Mouse (Mus musculus) spleen, adult 2 months (tissue): ENCODE data around the gene Atxn1.

ENCODE experiments used
- CTCF ChIP-seq: fragments of 200-500 bp; IDR thresholded peaks from 2 replicates; pipeline ENCODE4 v1.5.1; 2011; ENCODE audit warnings: mild to moderate bottlenecking, inconsistent platforms; ENCODE audit not compliant: insufficient read depth, insufficient read length, insufficient replicate concordance; ENCODE audit errors: extremely low read depth
- POLR2A ChIP-seq: fragments of 200-500 bp; IDR thresholded peaks from 2 replicates; pipeline ENCODE4 v1.6.1; 2011; ENCODE audit warnings: low read depth, low read length, inconsistent platforms

DNA sequence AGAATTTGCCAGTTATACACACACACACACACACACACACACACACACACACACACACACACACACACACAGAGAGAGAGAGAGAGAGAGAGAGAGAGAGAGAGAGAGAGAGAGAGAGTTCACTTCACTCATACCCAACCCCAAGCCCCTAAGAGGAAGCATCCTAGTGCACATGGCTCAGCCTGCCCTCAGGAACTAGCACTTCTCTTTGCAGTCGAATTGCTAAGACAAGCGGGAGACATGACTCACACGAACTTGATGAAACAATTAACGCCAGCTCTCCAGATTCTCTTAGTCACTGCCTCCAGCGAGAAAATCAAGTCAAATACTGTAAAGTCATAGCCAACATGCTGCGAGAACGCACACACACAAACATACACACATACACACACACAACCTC lies 53.0 kb downstream of the Atxn1 start:
- TF ChIP-seq CTCF (no peak), POLR2A (no peak)
